Mouse (Mus musculus) MEL (cell line): Measurements from ENCODE around the gene Brpf1.

Experiments used
- CHD2 ChIP-seq: IDR thresholded peaks from 2 replicates; pipeline ENCODE4 v1.6.1; 2011; ENCODE audit warnings: low read length, improper control_type of control experiment
- CTCF ChIP-seq, 3 experiments: IDR thresholded peaks in 2 of 3; conservative IDR thresholded peaks in 1 of 3; 2 replicates each; pipeline ENCODE4 v1.5.1; 2011 to 2012; ENCODE audit warnings: low read length in 3 of 3, low read depth in 2 of 3, mild to moderate bottlenecking in 2 of 3, improper control_type of control experiment in 1 of 3, inconsistent platforms in 1 of 3, mixed read lengths in 1 of 3, moderate library complexity in 1 of 3; ENCODE audit not compliant: control insufficient read depth in 1 of 3, insufficient read depth in 1 of 3, poor library complexity in 1 of 3, severe bottlenecking in 1 of 3
- MXI1 ChIP-seq: IDR thresholded peaks from 2 replicates; pipeline ENCODE4 v1.6.1; 2011; ENCODE audit warnings: mild to moderate bottlenecking, low read depth, low read length, improper control_type of control experiment
- MYC ChIP-seq: IDR thresholded peaks from 2 replicates; pipeline ENCODE4 v1.6.1; 2011; ENCODE audit warnings: low read depth, mild to moderate bottlenecking, low read length, improper control_type of control experiment, moderate library complexity

GRCm38 (mm10) chr6:113341574-113341973, 34.6 kb downstream of the Brpf1 start:
- TF ChIP-seq CTCF (IDR thresholded peaks at IDR 0.05 in 2 of 3, conservative IDR thresholded peaks at IDR 0.05 in 1 of 3; ENCODE audit: control insufficient read depth in 1 of 3, insufficient read depth in 1 of 3, low read depth in 2 of 3, low read length in 3 of 3, poor library complexity in 1 of 3, severe bottlenecking in 1 of 3) (no peak), MYC (no peak), CHD2 (no peak), MXI1 (no peak)
